Mouse (Mus musculus) G1E (cell line): Measurements from ENCODE around the gene Ppp2r3a. TPM values are rescaled to one million over a fixed set of nuclear protein-coding genes. Genes with fewer than 3 reads are reported as not detected.

Source experiments
- ATAC-seq: 2 replicates; pipeline ENCODE4 v1.8.0; 2016; ENCODE audit warnings: mild to moderate bottlenecking; ENCODE audit not compliant: insufficient number of reproducible peaks, poor library complexity, low FRiP score, severe bottlenecking; ENCODE audit errors: extremely low read depth
- DNase-seq: peaks from one replicate; pipeline ENCODE4 v3.0.0; 2012; ENCODE audit warnings: low spot score
- H3K27me3 ChIP-seq: 2 replicates; pipeline ENCODE4 v1.6.1; 2012; ENCODE audit warnings: mild to moderate bottlenecking, low read length, inconsistent platforms; ENCODE audit not compliant: insufficient read depth
- H3K36me3 ChIP-seq: replicated peaks from 2 replicates; pipeline ENCODE3; 2012; ENCODE audit warnings: mild to moderate bottlenecking, inconsistent platforms
- H3K4me1 ChIP-seq: 2 replicates; pipeline ENCODE4 v1.6.1; 2012; ENCODE audit warnings: low read depth, low read length, inconsistent platforms, mixed read lengths; ENCODE audit not compliant: insufficient read depth
- H3K4me3 ChIP-seq: 2 replicates; pipeline ENCODE4 v1.5.1; 2012; ENCODE audit warnings: low read depth, mild to moderate bottlenecking, inconsistent platforms, low read length, moderate library complexity, mixed read lengths
- H3K9me3 ChIP-seq: replicated peaks from 2 replicates; pipeline ENCODE4 v1.6.1; 2012; ENCODE audit warnings: inconsistent platforms
- CTCF ChIP-seq: IDR thresholded peaks from 2 replicates; pipeline ENCODE4 v1.5.1; 2012; ENCODE audit warnings: low read depth, low read length, inconsistent platforms, mixed read lengths
- GATA1 ChIP-seq: IDR thresholded peaks from 2 replicates; pipeline ENCODE4 v1.6.1; 2012; ENCODE audit warnings: borderline replicate concordance, low read length, inconsistent platforms, mixed read lengths
- GATA2 ChIP-seq: IDR thresholded peaks from 2 replicates; pipeline ENCODE4 v1.6.1; 2012; ENCODE audit warnings: low read depth, low read length, inconsistent platforms, borderline replicate concordance
- POLR2AphosphoS5 ChIP-seq: IDR thresholded peaks from 2 replicates; pipeline ENCODE4 v1.6.1; 2012; ENCODE audit warnings: low read depth, low read length, inconsistent platforms; ENCODE audit not compliant: insufficient replicate concordance
- TAL1 ChIP-seq: conservative IDR thresholded peaks from 2 replicates; pipeline ENCODE4 v1.6.1; 2012; ENCODE audit warnings: low read depth, low read length, inconsistent platforms, mixed read lengths
- polyA plus RNA-seq: library from polyadenylated mRNA; stranded (reverse); fragments of >175 nt; gene quantifications from 2 replicates; pipeline ENCODE4 v1.2.3, GENCODE M21; 2012
- total RNA-seq, 2 experiments: library from RNA; stranded (forward) in 1 of 2; stranded (reverse) in 1 of 2; fragments of 200-1000 nt in 1 of 2; fragments of >200 nt in 1 of 2; fragmentation: Nextera tagmentation in 1 of 2; gene quantifications; 2 replicates each; pipeline ENCODE4 v1.2.3; 2014 to 2017

Ppp2r3a gene
- total RNA-seq (2014; fragmentation: Nextera tagmentation): not detected in 2 replicates
- total RNA-seq (2017): 0.71 and 0.76 TPM in 2 replicates
- not detected in 2 replicates for polyA plus RNA-seq

DNA sequence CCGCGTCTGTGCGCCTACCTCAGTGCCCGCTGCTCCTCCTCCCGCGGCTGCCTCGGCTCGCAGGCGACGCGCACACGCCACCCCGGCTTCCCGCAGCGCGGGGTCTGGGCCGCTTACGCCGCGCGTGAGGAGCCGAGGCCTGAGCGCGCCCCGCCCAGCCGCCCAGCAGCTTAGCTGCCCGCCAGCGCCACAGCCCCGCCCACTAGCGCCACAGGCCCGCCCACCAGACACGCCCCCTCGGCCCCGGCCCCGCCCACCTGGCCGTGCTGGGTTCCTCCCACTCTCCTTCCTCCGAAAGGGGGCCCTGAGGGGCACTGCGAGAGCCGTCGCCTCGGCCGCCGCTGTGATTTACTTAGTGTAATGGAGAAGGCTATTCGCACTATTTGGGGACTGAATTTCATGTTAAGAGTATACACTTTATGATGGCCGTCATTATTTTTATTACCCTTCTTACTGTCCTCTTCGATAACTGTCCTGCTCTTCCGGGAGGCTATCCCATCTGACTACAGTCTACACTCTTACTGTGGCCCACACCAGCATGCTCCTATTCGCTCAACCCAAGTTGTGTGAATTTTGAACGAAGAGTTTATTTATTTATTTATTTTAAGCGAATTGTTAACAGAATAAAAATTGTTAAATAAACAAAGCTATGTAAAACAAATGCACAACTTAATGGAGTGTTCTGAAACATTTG, at the start of gene Ppp2r3a:
TSS of gene Ppp2r3a (minus strand) at position 152 of the 694 bp plus-strand sequence.
- Histone ChIP-seq H3K27me3 (no peaks in the 10 kb centered on the region), H3K9me3 (peaks cover 11% of the 10 kb centered on the region), H3K36me3 (no peaks in the 10 kb centered on the region), H3K4me3 (no peak within 1 kb of the TSS; the same call in 1 of the 2 replicates), H3K4me1 (no peaks in the 10 kb centered on the region)
- ATAC-seq: no peak
- DNase-seq: no peak
- TF ChIP-seq GATA2: no peak
- no peak for TF ChIP-seq GATA1
- TF ChIP-seq TAL1: no peak
- no peak for TF ChIP-seq CTCF
- TF ChIP-seq POLR2AphosphoS5: no peak

DNA sequence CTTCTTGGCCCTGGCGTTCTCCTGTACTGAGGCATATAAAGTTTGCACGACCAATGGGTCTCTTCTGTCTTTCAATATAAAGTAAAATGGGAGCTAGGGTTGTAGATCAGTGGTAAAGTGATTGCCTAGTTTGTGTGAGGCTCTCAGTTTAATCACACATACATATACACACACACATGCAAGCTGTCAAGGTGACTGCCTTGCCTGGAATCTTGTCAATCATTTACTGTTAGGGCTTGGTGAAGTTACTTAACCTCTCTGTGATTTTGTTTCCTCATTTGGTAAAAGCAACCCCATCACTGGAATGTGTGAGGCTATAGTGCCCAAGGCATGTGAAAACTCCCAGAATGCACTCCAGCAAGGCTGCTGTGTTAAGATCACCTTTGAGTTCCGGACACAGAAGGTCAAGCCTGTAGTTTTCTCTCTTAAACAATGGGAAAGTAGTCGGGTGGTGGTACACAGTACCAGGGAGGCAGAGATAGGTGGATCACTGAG, 48.9 kb upstream of the Ppp2r3a start:
- DNase-seq: no peak
- TF ChIP-seq GATA1 (no peak), CTCF (no peak), GATA2 (no peak), TAL1 (no peak), POLR2AphosphoS5 (no peak)
- no peaks in the 10 kb centered on the region for H3K36me3 ChIP-seq

DNA sequence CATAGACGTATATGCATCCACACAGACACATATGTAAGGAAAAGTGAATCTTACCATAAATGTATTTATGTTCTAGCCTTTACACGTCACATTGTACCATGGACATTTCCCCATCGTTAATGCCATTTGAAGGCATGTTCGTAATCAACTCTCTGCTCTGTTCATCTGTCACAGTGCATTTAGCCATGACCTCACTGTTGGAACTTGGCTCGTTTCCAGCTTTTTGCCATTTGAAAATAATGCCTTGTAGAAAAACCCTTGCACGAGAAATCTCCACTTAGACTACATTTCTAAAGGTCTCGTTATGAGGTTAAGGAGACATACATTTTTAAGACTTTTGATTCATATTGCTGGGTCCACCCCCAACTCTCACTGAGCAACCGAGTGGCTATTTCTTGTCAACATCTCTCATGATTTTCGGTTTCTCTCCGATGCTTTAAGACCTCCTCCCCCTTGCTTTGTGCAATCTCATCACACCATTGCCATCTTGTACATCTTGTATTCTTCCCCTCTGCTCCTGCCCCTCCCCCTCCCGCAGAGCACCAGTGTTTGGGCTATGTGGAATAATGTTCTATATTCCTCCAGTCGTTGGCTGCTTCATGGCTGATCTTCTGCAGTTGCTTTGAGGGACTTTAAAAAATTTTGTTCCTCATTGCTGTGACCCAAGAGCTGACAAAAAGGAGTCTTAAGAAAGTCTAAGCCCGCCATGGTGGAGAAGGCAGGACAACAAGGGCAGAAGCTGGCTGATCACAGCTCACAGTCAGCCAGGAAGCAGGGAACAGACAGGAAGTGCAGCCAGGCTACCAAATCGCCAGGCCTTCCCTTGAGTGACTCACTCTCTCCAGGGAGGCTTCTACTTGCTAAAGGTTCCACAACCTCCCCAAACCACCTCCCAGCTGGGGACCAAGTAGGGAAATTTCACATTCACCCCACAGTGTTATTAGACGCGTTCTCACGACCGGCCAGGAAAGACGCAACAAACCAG, 40.4 kb upstream of the Ppp2r3a start:
- no peaks in the 10 kb centered on the region for H3K4me1 ChIP-seq
- H3K4me3 ChIP-seq: no peak overlapping the region
- H3K27me3 ChIP-seq: no peaks in the 10 kb centered on the region
- ATAC-seq (no peak), DNase-seq (no peak)
- peaks cover 19% of the 10 kb centered on the region for H3K9me3 ChIP-seq
- no peak for TF ChIP-seq GATA1
- no peak for TF ChIP-seq POLR2AphosphoS5
- no peak for TF ChIP-seq TAL1
- H3K36me3 ChIP-seq: no peaks in the 10 kb centered on the region

More for the DNA sequence above, 48.9 kb upstream of the Ppp2r3a start:
- no peak overlapping the region for H3K4me3 ChIP-seq
- H3K27me3 ChIP-seq: no peaks in the 10 kb centered on the region
- ATAC-seq: no peak
- no peaks in the 10 kb centered on the region for H3K4me1 ChIP-seq
- H3K9me3 ChIP-seq: peaks cover 28% of the 10 kb centered on the region

DNA sequence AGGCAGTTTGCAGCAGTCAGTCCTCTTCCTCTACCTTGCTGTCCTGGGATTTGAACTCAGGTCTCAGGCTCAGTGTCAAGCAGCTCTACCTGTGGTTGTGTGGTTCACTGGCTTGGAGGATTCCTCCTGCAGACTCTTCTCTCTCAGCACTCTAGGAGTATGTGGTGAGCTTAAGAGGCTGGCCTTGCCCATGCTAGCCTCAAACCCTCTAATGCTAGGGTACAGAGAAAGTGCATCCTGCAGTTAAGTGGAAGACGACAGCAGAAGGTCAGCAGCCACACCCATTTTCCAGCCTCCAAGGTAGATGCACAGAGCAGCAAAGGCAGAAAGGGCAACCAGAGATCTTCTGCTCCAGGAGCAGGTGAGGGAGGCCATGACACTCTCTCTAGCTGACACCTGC, 39.3 kb upstream of the Ppp2r3a start:
- no peak for DNase-seq

DNA sequence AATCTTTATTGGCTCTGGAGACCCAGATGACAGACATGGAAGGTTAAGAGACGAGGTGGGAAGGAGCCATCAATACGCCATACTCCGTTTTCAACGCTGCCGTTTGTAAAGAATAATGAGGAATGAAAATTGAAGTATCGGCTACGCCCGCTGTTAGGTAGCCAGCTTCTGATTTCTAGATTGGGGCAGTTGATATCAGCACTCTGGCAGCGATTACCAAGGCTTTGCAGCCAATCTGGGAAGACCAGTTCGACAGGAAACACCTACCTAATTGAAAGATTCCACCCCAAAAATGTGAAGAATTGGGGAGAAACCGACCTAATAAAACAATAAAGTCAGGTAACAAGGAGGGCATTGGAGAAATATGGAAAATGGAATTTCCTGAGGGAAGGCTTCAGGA, 38.2 kb upstream of the Ppp2r3a start:
- TF ChIP-seq POLR2AphosphoS5 (no peak), GATA2 (no peak), GATA1 (no peak), TAL1 (no peak), CTCF (no peak)
- Histone ChIP-seq H3K4me3 (no peak overlapping the region), H3K4me1 (no peaks in the 10 kb centered on the region), H3K9me3 (peaks cover 25% of the 10 kb centered on the region), H3K36me3 (no peaks in the 10 kb centered on the region), H3K27me3 (no peaks in the 10 kb centered on the region)
- no peak for DNase-seq
- no peak for ATAC-seq

More for the DNA sequence above, 39.3 kb upstream of the Ppp2r3a start:
- H3K4me1 ChIP-seq: no peaks in the 10 kb centered on the region
- no peak for ATAC-seq
- no peaks in the 10 kb centered on the region for H3K36me3 ChIP-seq
- no peak overlapping the region for H3K4me3 ChIP-seq
- no peak for TF ChIP-seq POLR2AphosphoS5
- TF ChIP-seq TAL1: no peak
- no peak for TF ChIP-seq GATA2
- no peak for TF ChIP-seq GATA1
- TF ChIP-seq CTCF: no peak
- H3K9me3 ChIP-seq: peaks cover 21% of the 10 kb centered on the region
- H3K27me3 ChIP-seq: no peaks in the 10 kb centered on the region
